Mouse (Mus musculus): ENCODE data around the gene Mansc4.

DNA sequence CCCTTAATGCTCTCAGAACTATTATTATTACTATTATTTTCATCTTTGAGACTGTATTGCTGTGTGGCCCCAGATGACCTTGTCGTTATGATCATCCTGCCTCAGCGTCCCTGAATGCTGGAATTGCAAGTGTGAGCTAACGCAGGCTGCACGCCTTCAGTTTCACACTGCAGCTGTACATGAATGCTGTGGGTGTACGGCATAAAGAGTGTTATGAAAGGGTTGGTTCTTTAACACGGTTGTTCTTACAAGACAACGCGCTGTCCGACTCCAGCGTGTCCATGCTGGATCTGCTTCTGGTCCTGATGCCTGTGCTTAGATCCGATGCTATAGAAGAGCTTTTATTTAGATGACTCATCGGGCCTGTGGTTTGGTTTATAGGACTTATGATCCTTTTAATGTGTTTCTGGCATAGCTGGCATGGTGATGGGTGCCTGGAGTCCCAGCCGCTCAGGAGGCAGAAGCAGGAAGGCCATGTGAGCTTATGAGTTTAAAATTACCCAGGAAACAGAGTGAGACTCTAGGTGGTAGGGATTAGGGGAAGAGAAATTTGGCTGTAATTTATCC lies 37.5 kb downstream of the Mansc4 start:
- TF ChIP-seq CTCF (IDR thresholded peaks at IDR 0.05; ENCODE audit: low read depth, low read length) (no peak), POLR2A (IDR thresholded peaks at IDR 0.05; ENCODE audit: borderline replicate concordance, low read depth, low read length) (no peak)
